Mouse (Mus musculus): ENCODE data around the gene Zbtb20.

The Zbtb20 gene

DNA sequence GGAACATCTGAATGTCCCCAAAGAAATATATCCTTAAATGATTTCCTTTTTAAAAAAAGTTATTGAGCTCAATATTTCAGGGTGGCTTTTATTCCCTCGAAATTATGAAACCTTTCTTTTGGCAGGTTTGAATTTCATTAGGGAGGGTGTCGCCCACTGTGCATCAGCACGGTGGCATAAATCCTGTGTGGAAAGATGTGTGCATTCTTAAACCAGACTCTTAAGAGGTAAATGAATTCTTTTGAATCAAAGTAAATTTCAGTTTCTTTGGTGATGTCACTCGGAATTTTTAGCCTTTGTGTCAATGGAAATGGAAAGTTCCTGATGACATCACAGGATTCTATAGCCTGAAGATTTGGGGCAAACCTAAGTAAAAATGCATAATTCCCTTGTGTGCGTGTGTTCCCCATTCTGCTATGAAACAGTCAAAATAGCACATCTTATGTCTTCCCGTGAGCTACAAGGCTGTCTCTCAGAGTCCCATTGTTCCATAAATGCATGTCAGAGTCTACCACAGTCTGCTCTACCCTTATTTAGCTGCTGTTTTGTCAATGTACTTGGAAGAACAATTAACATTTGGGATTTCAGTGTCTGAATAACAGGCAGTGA, 318.1 kb downstream of the Zbtb20 start:
- DNase-seq (ENCODE audit: low spot score in 2 of 2) = no peak

DNA sequence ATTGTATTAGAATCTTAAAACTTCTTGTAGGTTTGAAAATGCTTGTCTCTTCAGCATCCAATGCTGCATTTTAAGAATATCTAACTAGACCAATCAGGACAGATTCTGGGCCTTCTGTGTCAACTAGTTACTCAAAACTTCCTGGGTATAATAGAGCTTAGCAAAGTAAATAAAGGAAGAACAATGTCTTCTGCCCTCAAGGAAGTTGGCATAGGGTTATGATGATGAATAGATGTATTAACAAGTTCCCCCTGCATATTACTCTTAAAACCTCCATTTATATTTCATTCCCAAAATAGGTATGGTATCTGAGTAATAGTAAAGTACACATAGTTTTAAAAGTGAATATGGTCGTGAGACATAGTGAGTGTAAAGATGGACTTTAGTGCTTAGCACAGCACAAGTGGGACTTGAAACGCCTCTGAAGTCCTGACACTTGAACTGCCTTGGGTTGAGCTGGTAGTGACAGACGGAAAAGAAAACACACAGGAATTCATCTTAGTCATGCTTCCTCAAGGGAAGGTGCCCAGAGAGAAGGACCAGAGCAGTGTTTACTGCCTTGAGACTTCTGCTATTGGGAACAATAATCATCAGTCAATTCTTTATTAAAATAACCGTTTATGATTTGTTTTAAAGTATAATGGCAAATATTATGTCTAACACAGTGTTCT, 341.8 kb downstream of the Zbtb20 start:
- DNase-seq (ENCODE audit: low spot score in 2 of 2) = no peak

DNA sequence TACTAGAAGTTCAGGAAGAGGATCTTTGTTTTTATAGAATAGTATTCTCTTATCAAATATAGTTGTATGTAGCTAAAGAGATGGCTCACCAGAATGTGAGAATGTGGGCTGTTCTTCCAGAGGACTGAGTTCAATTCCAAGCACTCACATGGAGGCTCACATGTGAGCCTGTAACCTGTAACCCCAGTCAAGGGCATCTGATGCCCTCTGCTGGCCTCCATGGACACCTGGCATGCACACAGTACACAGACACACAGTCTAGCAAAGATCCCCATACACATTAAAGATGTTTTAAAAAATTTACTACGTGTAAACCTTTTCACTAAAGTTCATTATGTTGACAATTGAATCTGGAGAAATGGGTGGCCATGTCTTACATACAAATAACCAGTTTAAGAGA, 343.7 kb downstream of the Zbtb20 start:
- DNase-seq (ENCODE audit: low spot score in 2 of 2) = no peak

DNA sequence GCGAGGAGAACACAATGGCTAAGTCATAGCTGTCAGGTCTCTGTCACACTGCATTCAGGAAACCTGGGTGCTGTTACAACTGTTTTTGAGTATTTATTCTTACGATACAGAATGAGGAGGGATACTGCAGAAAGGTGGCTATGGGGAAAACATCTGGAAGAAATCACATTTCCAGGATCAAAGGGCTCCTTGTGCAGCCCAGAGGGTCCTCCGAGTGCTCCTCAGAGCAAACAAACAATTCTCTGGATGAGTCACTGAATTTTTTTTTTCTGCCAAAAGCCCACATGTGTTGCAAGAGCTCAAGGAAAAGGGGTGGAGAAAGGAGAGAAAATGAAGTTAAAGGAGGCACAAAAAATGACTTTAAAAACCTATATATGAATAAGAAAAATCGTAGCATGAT, 345.6 kb downstream of the Zbtb20 start:
- no peak for DNase-seq (ENCODE audit: low spot score in 2 of 2)

DNA sequence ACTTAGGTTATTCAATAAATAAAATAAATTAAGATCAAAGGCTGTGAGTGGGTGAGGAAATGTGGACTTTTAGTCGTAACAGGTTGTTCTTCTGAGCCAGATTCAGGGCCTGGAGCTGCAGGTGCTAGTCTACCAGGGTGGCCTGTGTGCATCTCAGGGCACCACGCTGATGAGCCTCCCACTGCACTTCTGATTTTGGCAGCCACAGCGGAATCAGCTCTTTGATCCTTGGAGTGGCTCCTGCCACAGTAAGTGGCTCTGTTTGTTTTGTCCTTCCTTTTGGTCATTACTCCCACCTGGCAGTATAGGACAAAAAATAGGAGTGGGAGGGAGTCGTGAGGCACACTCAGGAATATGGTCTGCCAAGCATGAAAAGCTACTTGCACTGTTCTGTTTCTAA, 354.6 kb downstream of the Zbtb20 start:
- no peak for DNase-seq (ENCODE audit: low spot score in 2 of 2)

DNA sequence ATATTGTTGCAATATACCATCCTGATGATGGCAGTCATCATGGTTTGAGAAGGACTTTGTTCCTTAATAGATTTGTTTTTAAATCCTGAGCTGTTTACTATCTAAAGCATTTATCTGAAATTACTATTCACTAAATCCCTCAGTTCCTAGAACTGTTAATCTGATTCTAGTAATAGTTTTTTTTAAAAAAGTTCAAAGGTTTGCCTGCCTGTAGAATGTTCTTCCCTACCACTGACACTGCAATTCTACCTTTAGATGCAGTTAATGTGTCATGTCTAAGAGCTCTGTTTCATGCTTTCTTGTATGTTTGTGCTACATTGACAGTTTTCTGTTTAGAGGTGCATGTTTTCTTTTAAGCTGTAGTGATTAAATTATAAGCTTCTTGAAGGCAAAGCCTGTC, 358.6 kb downstream of the Zbtb20 start:
- no peak for DNase-seq (ENCODE audit: low spot score in 2 of 2)

DNA sequence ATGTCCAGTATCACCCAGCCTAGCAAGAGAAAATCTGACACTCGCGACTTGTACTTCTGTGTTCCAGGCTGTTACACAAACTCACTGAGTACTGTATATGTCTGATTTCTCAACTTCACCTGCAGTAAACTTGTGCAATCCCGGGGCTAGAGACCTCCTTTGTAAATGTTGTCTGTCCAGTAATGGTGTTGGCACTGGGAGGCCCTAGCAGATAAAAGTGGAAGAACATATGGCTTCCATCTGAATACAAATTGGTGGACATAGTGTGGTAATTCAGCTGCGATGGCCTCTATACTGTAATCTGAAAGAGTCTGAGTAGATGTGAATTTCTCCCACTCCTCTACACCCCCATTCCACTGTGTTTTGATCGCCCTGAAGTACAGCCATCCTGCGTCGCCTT, 359.6 kb downstream of the Zbtb20 start:
- DNase-seq (ENCODE audit: low spot score in 2 of 2) = no peak

DNA sequence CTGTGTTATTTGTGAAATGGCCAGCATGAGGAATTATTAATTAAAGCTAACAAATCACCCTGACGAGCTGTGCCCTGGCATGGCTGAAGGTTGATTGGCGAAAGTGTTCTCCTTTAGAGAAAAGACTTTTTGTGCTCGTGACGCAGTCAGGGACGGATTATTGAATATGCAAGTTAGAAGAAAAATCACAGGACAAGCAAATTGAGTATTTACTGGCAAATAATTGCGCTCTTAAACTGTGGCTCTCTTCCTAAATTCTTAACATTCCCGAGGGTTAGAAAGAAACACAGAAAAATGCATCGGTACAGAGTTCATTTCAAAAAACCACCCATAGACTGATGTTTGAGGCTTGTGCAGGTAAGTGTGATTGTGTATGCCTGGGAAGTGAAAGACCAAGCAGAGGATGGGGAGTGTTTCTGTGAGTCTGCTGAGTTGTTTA, 360.1 kb downstream of the Zbtb20 start:
- no peak for DNase-seq (ENCODE audit: low spot score in 2 of 2)

DNA sequence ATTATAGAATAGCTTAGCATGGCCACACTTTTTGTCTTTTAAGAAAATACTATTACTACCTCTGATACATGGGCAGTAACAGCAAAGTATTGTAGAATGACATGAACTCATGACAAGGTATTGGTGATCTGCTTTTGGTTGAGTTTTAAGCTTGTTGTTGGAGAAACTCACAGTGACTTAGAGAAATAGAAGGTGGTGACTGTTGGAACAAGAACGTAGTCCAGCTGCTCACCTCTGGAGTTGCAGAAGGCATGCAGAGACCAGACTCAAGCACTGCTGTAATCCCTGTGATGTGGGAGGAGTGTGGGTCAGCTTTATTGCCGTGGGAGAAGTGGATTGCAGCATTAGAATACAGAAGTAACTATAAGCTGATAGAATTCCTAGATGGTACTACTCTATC, 361.9 kb downstream of the Zbtb20 start:
- DNase-seq (ENCODE audit: low spot score in 2 of 2) = no peak

DNA sequence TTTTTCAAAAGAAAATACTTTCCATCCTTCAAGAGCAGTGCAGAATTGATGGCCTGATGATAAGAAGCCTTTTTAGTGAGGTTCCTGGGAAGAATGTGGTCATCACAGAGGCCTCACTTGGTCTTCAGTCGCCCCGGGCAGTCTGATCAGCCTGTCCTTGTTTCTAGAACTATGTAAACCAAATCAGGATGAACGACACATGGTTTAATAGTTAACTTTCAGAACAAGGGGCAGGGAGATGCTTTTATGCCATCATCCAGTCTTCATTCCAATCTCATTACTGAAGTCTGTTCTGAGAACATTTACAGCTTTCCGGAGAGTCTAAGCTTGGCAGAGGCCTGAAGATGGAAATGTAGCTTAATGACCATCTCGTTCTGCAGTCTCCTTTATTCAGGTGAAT, 371.3 kb downstream of the Zbtb20 start:
- DNase-seq (ENCODE audit: low spot score in 2 of 2) = no peak

DNA sequence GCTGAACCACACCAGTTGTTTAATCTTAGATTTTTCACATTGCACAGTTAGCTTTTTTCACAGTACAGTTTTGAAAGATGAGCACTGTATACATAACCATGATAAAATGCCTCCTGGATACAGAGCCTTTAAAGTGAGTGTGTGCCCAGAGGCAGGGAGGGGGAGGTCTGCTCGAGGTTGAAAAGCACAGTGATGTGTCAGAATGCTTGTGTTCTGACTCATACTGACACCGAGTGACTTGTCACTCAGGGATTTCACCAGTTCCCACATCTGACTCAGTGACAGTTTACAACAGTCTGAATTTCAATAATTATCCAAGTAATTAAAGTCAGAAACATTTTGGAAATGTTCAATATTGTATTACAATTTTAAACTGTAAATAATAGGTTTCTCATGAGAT, 377.4 kb downstream of the Zbtb20 start:
- no peak for DNase-seq (ENCODE audit: low spot score in 2 of 2)

DNA sequence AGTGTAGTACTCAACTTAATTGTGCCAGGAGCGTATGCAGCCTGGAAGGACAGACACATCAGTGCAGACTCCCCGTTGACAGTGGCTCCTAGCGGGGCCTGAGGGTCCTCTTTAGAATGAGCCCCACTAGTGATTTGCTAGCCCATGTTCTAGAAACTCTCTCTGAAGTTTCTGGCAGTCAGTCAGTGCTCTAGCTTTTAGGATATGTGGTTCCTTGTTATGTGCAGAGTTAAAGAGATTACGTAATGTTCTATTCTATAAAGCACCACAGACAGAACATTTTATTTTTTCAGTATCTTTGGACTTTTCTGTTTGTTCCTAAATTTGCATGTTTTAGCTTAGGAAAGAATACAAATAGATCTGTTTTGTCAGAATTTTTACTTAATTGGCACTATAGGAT, 378.1 kb downstream of the Zbtb20 start:
- DNase-seq (ENCODE audit: low spot score in 2 of 2) = no peak

DNA sequence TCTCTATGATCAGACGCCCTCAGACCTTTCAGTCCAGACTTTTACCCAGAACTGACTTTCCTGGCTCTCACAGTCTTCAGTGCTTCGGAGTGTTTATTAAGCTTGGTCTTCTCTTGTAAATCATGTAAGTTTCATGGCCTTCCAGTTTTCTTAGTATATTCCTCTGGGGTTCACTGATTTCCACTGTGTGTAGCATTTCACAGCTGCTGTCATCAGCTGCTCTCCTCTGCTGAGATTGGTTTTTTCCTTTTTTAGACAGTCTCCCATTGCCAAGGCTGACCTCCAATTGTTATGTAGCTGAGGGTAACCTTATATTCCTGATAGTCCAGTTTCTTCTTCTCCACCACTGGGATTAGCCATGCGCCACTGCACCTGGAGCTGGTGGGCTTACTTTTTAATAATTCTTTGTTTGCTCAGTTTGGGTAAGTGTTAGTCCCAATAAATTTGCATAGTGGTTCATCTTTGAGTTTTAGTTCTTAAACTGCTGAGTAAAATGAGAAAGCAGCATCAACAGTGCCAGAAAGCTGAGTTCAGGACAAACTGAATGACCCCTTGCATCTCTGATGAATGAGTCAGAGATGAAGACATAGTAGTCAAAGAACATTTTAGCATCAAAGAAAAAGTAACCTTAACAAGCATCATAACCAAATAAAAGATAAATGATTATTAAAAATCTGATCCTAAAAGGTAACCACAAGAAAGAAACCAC, 380.7 kb downstream of the Zbtb20 start:
- no peak for DNase-seq (ENCODE audit: low spot score in 2 of 2)

DNA sequence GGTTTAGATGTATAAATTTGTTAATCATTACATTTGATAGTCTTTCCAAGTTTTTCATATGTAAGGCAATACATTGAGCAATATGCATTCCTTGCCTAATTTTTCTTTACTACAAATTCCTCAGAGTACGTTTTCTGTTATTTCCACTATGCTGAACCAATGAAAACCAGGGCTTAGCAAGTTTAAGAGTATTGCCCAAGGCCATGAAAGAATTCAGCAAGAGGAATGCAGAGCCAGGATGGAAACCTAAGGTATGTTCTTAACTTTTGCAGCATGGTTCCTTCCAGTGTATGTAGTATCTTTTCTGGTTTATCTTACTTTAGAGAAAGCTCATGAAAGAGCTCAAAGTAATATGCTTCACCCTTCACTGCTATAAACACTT, 381.2 kb downstream of the Zbtb20 start:
- DNase-seq (ENCODE audit: low spot score in 2 of 2) = no peak

DNA sequence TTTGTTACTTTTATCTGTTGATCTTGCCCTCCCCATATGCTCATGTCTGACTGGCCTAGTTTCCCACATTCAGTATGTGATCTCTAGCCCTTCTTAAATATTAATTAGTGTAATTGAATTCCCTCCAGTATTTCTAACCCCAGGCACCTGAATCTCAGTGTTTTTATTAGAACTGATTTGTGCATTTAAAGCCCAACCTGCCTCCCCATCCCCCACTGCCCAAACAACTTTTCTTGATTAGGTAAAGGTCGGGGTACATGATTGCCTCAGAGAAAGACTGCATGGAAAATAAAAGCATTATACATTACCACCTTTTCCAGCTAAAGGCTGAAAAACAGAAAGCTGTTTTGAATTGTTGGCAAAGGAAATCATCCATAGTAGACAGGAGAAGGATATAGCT, 383.8 kb downstream of the Zbtb20 start:
- DNase-seq (ENCODE audit: low spot score in 2 of 2) = no peak

DNA sequence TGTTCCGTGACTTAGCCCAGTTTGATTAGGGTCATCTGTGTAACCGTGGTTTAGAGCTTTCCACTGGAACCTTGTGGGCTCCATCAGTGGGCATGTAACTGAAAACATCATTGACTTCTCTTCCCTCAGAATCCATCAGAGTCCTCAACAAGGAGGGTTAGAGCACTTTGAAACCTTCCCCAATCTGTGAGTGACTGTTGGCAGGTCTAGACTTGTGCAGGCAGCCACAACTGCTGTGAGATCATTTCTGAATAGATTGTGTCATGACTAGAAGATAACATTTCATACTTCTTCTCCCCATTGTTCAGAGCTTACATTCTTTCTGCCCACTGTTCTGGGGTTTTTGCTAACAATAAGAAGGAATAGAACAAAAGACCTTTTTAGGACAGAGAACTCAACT, 385.2 kb downstream of the Zbtb20 start:
- DNase-seq (ENCODE audit: low spot score in 2 of 2) = no peak

DNA sequence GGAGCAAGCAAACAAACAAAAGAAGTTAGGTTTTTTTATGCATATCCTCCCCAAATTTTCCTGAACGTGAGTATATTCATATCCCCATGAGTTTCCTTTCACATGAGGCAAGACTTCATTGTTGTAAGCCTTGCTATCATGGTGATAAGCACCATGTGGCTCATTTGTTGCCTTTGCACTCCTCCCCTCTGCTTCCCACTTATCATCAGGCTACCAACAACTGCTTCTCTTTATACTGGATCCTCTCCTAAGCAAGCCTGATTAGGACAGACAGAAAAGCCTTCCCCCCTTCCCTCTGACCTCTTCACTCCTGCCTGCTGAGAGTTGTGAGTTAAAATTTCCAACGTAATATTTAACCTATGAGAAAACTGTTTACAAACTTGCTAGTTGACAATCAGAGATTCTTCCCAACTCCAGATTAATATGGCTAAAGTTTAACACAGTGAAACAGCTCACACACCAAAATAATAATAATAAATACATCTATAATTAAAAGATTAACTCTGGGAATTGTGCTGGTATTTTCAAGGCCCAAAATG, 398.4 kb downstream of the Zbtb20 start:
- DNase-seq (ENCODE audit: low spot score in 2 of 2) = no peak

DNA sequence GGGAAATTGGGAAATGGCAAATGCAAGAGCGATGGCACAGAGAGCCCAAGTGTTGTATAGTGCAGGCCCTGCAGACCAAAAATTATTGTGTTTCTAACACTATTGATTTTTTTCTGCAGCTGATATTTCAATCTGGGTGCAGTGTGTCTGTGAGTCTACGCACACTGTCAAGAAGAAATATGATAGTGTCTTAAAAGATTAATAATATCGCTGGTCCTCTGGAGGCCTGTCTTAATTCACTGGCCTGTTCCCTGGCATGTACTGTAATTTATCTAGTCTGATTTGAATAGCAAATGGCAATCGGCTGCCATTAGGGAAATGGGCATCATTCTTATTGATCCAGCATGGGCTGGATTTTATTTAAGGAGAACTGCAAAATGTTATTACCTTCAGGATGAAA, 401.1 kb downstream of the Zbtb20 start:
- no peak for DNase-seq (ENCODE audit: low spot score in 2 of 2)

DNA sequence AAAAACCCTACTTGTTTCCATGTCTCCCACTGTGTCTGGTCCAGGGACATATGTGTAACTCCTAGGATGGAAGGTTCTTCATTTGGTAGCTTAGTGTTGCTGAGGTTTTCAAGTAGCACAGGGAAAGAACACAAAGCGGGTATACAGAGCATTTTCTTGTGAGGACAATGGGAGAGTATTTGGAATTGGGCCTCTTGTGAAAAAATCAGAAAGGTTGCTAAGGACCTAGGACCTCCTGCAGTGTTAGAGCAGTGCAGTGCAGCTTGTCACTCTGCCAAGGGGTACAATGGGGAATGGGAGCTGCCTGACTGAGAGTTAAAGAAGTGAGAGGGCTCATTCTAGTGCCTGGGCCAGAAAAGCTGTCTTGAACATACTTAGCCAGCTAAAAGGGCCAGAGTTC, 410.6 kb downstream of the Zbtb20 start:
- DNase-seq (ENCODE audit: low spot score in 2 of 2) = no peak

DNA sequence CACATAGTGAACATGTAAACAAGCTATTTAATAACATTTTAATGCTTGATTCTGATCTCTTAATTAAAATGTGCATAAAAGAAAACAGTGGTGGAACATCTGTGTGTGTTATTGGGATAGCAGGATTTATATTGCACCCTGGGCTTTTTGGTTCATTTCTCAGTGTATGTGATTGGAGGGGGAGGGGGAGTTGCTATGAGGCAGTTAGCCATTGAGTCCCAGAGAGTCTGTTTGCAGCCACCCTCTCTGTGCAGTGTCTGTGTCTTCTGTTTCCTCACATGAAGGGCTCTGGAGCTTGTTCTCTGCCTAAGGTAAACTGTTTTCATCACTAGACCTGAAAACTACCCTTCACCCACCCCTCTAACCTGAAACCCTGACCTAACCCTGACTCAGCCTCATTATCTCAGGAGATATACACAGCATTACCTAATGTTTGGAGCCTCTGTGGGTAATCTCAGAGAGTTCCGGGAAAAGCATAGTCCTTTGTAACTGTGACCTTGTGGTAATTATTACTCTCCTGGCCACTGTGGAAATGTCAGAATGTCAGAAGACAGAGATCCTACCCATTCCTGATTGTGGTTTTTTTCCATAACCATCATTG, 411.2 kb downstream of the Zbtb20 start:
- no peak for DNase-seq (ENCODE audit: low spot score in 2 of 2)

DNA sequence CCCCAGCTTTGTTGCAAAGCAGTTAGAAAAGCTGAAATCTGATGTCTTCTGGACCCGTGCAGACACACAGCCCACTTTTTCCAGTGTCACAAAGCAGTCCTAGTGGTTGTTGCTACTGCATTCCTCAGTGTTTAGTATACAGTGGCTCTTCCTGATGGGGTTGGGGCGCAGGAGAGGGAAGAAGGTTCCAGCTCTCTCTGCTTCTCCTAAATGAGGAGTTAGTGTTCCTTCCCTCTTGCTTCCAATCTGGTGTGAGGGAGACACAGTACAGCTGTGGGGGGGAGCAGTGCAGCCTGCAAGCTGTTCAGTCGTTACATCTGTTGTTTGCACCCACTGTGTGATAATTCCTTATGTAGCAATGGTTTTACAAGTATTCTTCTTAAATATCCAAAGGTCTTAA, 415.7 kb downstream of the Zbtb20 start:
- no peak for DNase-seq (ENCODE audit: low spot score in 2 of 2)

DNA sequence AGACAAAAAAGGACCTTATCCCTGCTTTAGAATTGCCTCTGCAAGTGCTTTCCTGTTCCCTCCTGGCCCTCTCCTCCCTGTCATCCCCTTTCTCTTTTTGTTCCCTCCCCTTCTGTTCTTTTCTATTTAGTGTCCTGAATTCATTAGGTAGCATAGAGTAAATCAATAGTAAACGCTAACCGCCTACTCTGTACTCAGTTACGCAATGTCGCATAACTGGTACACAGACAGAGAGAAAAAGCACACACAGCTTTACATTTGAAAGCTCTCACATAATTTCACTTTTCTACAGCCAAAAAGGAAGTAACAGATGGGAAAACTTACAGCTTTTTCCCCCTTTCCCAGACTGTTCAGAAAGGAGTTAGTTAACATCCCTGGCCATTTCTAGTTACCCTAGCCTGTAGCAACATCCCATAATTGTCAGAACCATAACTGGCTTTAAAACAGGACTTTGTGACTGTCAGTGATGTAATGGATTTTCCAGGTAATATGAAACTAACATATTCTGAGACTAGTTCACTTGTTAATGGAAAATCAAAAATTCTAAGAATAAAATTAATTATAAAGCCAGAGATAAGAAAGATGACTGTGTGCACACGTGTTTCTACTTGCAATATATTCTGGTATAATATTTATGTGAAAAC, 422.4 kb downstream of the Zbtb20 start:
- DNase-seq (ENCODE audit: low spot score in 2 of 2) = no peak
